Mouse (Mus musculus) heart, embryonic 12.5 days (tissue): ENCODE data around the gene Disp1. TPM values are rescaled to one million over a fixed set of nuclear protein-coding genes. Genes with fewer than 3 reads are reported as not detected.

ENCODE experiments used
- ATAC-seq: fragments of 200-750 bp; cut with Nextera tagmentation; 2 replicates; pipeline ENCODE4 v1.8.0; 2017; ENCODE audit warnings: moderate TSS enrichment, moderate library complexity; ENCODE audit not compliant: insufficient number of reproducible peaks, low FRiP score
- H3K27ac ChIP-seq: fragments of 300-500 bp; sonication (generic); 2 replicates; pipeline ENCODE4 v1.5.1; 2016; ENCODE audit warnings: mild to moderate bottlenecking, moderate library complexity; ENCODE audit not compliant: poor library complexity, severe bottlenecking
- H3K27me3 ChIP-seq: fragments of 300-500 bp; sonication (generic); replicated peaks from 2 replicates; pipeline ENCODE4 v1.6.1; 2016; ENCODE audit warnings: mild to moderate bottlenecking, moderate library complexity
- H3K36me3 ChIP-seq: fragments of 300-500 bp; sonication (generic); 2 replicates; pipeline ENCODE4 v1.6.1; 2016; ENCODE audit warnings: mild to moderate bottlenecking, moderate library complexity
- H3K4me1 ChIP-seq: fragments of 300-500 bp; sonication (generic); replicated peaks from 2 replicates; pipeline ENCODE4 v1.6.1; 2016; ENCODE audit warnings: mild to moderate bottlenecking
- H3K4me2 ChIP-seq: fragments of 300-500 bp; sonication (generic); 2 replicates; pipeline ENCODE4 v1.6.1; 2016; ENCODE audit warnings: mild to moderate bottlenecking, moderate library complexity
- H3K4me3 ChIP-seq: fragments of 300-500 bp; sonication (generic); 2 replicates; pipeline ENCODE4 v1.5.1; 2016; ENCODE audit warnings: mild to moderate bottlenecking
- H3K9ac ChIP-seq: fragments of 300-500 bp; sonication (generic); 2 replicates; pipeline ENCODE4 v1.6.1; 2016; ENCODE audit warnings: mild to moderate bottlenecking, moderate library complexity
- H3K9me3 ChIP-seq: fragments of 300-500 bp; sonication (generic); replicated peaks from 2 replicates; pipeline ENCODE4 v1.6.1; 2016; ENCODE audit warnings: mild to moderate bottlenecking, moderate library complexity
- WGBS: fragments of 180-500 bp; shearing (Covaris S2); methylation state at CpG from one replicate; pipeline ENCODE4 v1.1.7; 2016; 5-methylcytosine and 5-hydroxymethylcytosine counted together
- polyA plus RNA-seq: library from polyadenylated mRNA; unstranded; fragments of >200 nt; fragmentation: Nextera tagmentation; extraction: Ambion mirVana; gene quantifications from 2 replicates; pipeline ENCODE4 v1.2.1, GENCODE M21; 2016

Gene Disp1
- polyA plus RNA-seq, 1 experiment from 2014 or later = 10.9 TPM

GRCm38 (mm10) chr1:183102153-183102552, 119.2 kb downstream of the Disp1 start:
- no peaks in the 10 kb centered on the region for H3K36me3 ChIP-seq
- peaks cover 11% of the 10 kb centered on the region for H3K4me1 ChIP-seq
- no peaks in the 10 kb centered on the region for H3K27me3 ChIP-seq
- no peak overlapping the region for H3K4me3 ChIP-seq
- H3K9me3 ChIP-seq = no peaks in the 10 kb centered on the region
- ATAC-seq = no peak
- H3K4me2 ChIP-seq = no peak overlapping the region
- H3K27ac ChIP-seq = no peak overlapping the region
- 71% methylated on average over 8 of the region's 8 CpGs for WGBS
- no peak overlapping the region for H3K9ac ChIP-seq

- Histone ChIP-seq H3K36me3 (no peaks in the 10 kb centered on the region), H3K4me1 (peaks cover 11% of the 10 kb centered on the region; the same call in 1 of the 2 replicates), H3K4me2 (no peak overlapping the region), H3K9me3 (no peaks in the 10 kb centered on the region), H3K27ac (no peak overlapping the region; the same call in 1 of the 2 replicates), H3K9ac (no peak overlapping the region), H3K27me3 (no peaks in the 10 kb centered on the region), H3K4me3 (no peak overlapping the region)
- ATAC-seq = no peak
- 84% methylated on average over 3 of the region's 3 CpGs for WGBS
Measured at GRCm38 (mm10) chr1:183101371-183101770, 120.0 kb downstream of the Disp1 start.

GRCm38 (mm10) chr1:183100245-183100644, 121.1 kb downstream of the Disp1 start:
- no peak for ATAC-seq
- Histone ChIP-seq H3K27me3 (no peaks in the 10 kb centered on the region), H3K27ac (no peak overlapping the region), H3K4me1 (peaks cover 16% of the 10 kb centered on the region; the same call in 1 of the 2 replicates), H3K9me3 (no peaks in the 10 kb centered on the region), H3K4me2 (no peak overlapping the region), H3K36me3 (no peaks in the 10 kb centered on the region), H3K4me3 (no peak overlapping the region), H3K9ac (no peak overlapping the region)
- whole genome bisulfite sequencing = 82% methylated on average over 5 of the region's 5 CpGs

- WGBS = 93% methylated on average over 12 of the region's 12 CpGs
- Histone ChIP-seq H3K36me3 (no peaks in the 10 kb centered on the region), H3K9ac (no peak overlapping the region), H3K9me3 (no peaks in the 10 kb centered on the region), H3K4me3 (no peak overlapping the region), H3K27ac (no peak overlapping the region), H3K27me3 (no peaks in the 10 kb centered on the region), H3K4me2 (no peak overlapping the region), H3K4me1 (peaks cover 17% of the 10 kb centered on the region; the same call in 1 of the 2 replicates)
- ATAC-seq = no peak
Measured at GRCm38 (mm10) chr1:183099686-183100085, 121.6 kb downstream of the Disp1 start.

DNA sequence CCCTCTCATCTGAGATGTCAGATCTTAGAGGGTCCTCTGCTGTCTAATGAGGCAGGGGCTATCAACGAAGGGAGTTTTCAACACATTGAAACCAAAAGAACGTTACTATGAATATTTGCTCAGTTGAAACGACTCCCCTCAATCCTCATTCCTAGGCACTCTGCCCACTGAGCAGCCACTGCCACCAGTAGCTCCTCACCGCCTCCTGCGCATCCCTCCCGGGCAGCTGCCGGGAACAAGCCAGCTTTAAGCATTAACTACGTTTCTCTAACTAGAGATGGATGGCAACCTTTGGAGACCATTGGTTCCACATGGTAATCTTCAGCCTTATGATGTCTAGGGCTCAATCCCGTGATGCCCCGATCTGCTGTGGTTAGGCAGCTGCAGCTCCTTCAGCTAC, 123.7 kb downstream of the Disp1 start:
- Histone ChIP-seq H3K4me1 (peaks cover 17% of the 10 kb centered on the region; the same call in 1 of the 2 replicates), H3K27me3 (no peaks in the 10 kb centered on the region), H3K9me3 (no peaks in the 10 kb centered on the region), H3K4me3 (no peak overlapping the region), H3K9ac (no peak overlapping the region), H3K4me2 (no peak overlapping the region), H3K27ac (no peak overlapping the region), H3K36me3 (no peaks in the 10 kb centered on the region)
- ATAC-seq = no peak
- 87% methylated on average over 10 of the region's 10 CpGs for WGBS

GRCm38 (mm10) chr1:183095454-183096088, 125.8 kb downstream of the Disp1 start:
- ATAC-seq = no peak
- Histone ChIP-seq H3K36me3 (no peaks in the 10 kb centered on the region), H3K27ac (no peak overlapping the region), H3K9me3 (no peaks in the 10 kb centered on the region), H3K4me3 (no peak overlapping the region), H3K27me3 (no peaks in the 10 kb centered on the region), H3K4me1 (peaks cover 14% of the 10 kb centered on the region; the same call in 1 of the 2 replicates), H3K9ac (no peak overlapping the region), H3K4me2 (no peak overlapping the region)
- WGBS = 56% methylated on average over 8 of the region's 8 CpGs

DNA sequence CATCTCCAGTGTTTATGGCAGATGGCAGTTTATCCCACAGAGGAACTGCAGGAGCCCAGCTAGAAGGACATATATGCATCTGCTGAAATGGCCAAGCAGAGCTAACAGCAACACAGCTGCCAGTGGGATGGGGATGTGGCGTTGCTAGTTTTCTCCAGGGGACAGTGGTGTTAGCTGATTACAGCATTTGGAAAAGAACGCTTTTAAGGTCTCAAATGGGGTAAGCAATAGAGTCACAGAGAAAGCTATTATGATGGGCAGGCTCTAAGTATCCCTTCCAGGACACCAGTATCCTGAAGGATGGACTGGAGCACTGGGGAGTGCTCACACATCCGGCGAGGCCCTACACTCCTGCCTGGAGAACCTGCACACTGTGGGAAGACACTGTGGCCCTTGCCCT, 129.0 kb downstream of the Disp1 start:
- no peak for ATAC-seq
- Histone ChIP-seq H3K4me3 (no peak overlapping the region), H3K27me3 (no peaks in the 10 kb centered on the region), H3K4me1 (peaks cover 19% of the 10 kb centered on the region), H3K9me3 (no peaks in the 10 kb centered on the region), H3K27ac (no peak overlapping the region), H3K9ac (no peak overlapping the region), H3K36me3 (peaks cover 26% of the 10 kb centered on the region), H3K4me2 (no peak overlapping the region)
- WGBS = 83% methylated on average over 4 of the region's 4 CpGs

DNA sequence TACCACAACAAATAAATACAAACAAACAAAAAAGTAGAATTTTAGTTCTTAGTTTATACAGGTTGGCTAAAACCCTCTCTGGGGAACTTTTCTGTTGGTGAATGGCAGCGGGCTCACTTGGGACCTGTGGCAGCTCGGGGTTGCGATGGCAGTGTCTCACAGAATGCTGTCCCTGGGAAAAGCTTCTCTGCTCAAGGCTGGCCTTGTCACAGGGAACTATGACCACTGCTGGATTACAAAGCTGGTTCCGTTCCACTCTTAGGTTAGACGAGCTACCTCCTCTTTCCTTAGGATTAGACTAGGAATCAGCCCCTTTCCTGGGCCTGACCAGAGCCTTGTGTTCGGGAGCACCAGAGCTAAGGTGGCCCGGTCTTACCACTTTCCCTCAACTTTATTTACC, 130.1 kb downstream of the Disp1 start:
- Histone ChIP-seq H3K9me3 (no peaks in the 10 kb centered on the region), H3K27me3 (no peaks in the 10 kb centered on the region), H3K27ac (no peak overlapping the region), H3K4me1 (peaks cover 19% of the 10 kb centered on the region), H3K9ac (no peak overlapping the region), H3K4me3 (no peak overlapping the region), H3K36me3 (peaks cover 37% of the 10 kb centered on the region), H3K4me2 (no peak overlapping the region)
- ATAC-seq = no peak
- WGBS = 89% methylated on average over 7 of the region's 7 CpGs

GRCm38 (mm10) chr1:183088661-183089060, 132.7 kb downstream of the Disp1 start:
- H3K9ac ChIP-seq = no peak overlapping the region
- no peak overlapping the region for H3K4me3 ChIP-seq
- H3K4me1 ChIP-seq = peaks cover 25% of the 10 kb centered on the region
- H3K4me2 ChIP-seq = no peak overlapping the region
- H3K9me3 ChIP-seq = no peaks in the 10 kb centered on the region
- H3K36me3 ChIP-seq = peaks cover 43% of the 10 kb centered on the region
- no peak overlapping the region for H3K27ac ChIP-seq
- ATAC-seq = no peak
- no peaks in the 10 kb centered on the region for H3K27me3 ChIP-seq
- 96% methylated on average over 23 of the region's 23 CpGs for WGBS

- H3K9ac ChIP-seq = no peak overlapping the region
- H3K4me1 ChIP-seq = peaks cover 20% of the 10 kb centered on the region
- no peak overlapping the region for H3K4me3 ChIP-seq
- WGBS = 86% methylated on average over 14 of the region's 14 CpGs
- no peak overlapping the region for H3K27ac ChIP-seq
- H3K27me3 ChIP-seq = no peaks in the 10 kb centered on the region
- H3K9me3 ChIP-seq = no peaks in the 10 kb centered on the region
- no peak for ATAC-seq
- no peak overlapping the region for H3K4me2 ChIP-seq
- H3K36me3 ChIP-seq = peaks cover 43% of the 10 kb centered on the region
Measured at GRCm38 (mm10) chr1:183086843-183087242, 134.5 kb downstream of the Disp1 start.

- ATAC-seq = no peak
- no peak overlapping the region for H3K4me3 ChIP-seq
- H3K4me1 ChIP-seq = peaks cover 15% of the 10 kb centered on the region
- no peak overlapping the region for H3K4me2 ChIP-seq
- H3K36me3 ChIP-seq = peaks cover 38% of the 10 kb centered on the region
- WGBS = 49% methylated on average over 8 of the region's 8 CpGs
- no peak overlapping the region for H3K9ac ChIP-seq
- no peaks in the 10 kb centered on the region for H3K27me3 ChIP-seq
- H3K9me3 ChIP-seq = peaks cover 3% of the 10 kb centered on the region; the same call in 1 of the 2 replicates
- no peak overlapping the region for H3K27ac ChIP-seq
Measured at GRCm38 (mm10) chr1:183084085-183085050, 137.0 kb downstream of the Disp1 start.
